Mouse (Mus musculus): ENCODE results near the gene Rab11fip2.

Rab11fip2 gene

DNA sequence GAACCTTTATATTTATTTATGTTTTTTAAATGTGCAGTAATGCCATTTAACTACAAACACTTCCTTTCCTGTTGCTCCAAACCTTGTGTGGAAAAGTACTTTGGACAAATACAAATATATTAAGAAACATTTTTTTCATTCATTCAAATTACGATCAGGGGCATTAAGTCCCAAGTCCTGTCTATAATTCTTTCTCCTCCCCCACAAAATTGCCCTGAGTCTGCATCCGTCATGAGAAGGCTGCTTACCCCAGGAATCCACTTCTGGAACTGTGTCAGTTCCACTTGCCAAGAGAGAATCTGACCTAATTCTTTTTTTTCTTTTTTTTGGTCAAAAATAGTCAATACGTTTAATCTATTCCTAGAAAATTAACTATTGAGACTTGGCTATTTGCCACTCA is 90.4 kb downstream of the Rab11fip2 start:
- DNase-seq: no peak

Data from kidney, postnatal 4 days (tissue).